Mouse (Mus musculus) brown adipose tissue, adult 24 weeks (tissue): ENCODE results near the gene Pnpla5. TPM values are rescaled to one million over a fixed set of nuclear protein-coding genes. Genes with fewer than 3 reads are reported as not detected.
"Not testable (repeated sequence)": the region's sequence is repeated elsewhere in the genome, so short reads cannot be mapped to it uniquely, and the experiment has no call there.

Experiments
- H3K27ac ChIP-seq: fragments of 200-500 bp; replicated peaks from 2 replicates; pipeline ENCODE4 v1.5.1; 2012; ENCODE audit warnings: low read depth, mild to moderate bottlenecking, low read length
- H3K4me1 ChIP-seq: fragments of 200-500 bp; 2 replicates; pipeline ENCODE4 v1.6.1; 2012; ENCODE audit warnings: low read length, mixed read lengths; ENCODE audit not compliant: control insufficient read depth, insufficient read depth, insufficient read length
- H3K4me3 ChIP-seq: fragments of 200-500 bp; 2 replicates; pipeline ENCODE4 v1.5.1; 2012; ENCODE audit warnings: low read depth, mild to moderate bottlenecking, low read length, moderate library complexity; ENCODE audit not compliant: insufficient read depth
- polyA plus RNA-seq: library from polyadenylated mRNA; stranded (reverse); fragments of >200 nt; gene quantifications from 2 replicates; pipeline ENCODE4 v1.2.4, GENCODE M21; 2012; ENCODE audit not compliant: missing spikeins, insufficient read depth, insufficient read length

Pnpla5 gene
- polyA plus RNA-seq, 1 experiment: not detected

- H3K4me3 ChIP-seq, H3K4me1 ChIP-seq, H3K27ac ChIP-seq: not testable (repeated sequence)
Observed at GRCm38 (mm10) chr15:84097536-84097935, 25.4 kb downstream of the Pnpla5 start.

- Histone ChIP-seq H3K4me3 (no peak overlapping the region), H3K27ac (no peak overlapping the region), H3K4me1 (no peaks in the 10 kb centered on the region)
Observed at GRCm38 (mm10) chr15:84096051-84096450, 26.9 kb downstream of the Pnpla5 start.

GRCm38 (mm10) chr15:84094921-84095320 is 28.1 kb downstream of the Pnpla5 start:
- Histone ChIP-seq H3K4me3 (no peak overlapping the region), H3K4me1 (no peaks in the 10 kb centered on the region), H3K27ac (no peak overlapping the region)

- Histone ChIP-seq H3K27ac (no peak overlapping the region), H3K4me1 (no peaks in the 10 kb centered on the region), H3K4me3 (no peak overlapping the region)
Observed at GRCm38 (mm10) chr15:84086775-84087174, 36.2 kb downstream of the Pnpla5 start.

DNA sequence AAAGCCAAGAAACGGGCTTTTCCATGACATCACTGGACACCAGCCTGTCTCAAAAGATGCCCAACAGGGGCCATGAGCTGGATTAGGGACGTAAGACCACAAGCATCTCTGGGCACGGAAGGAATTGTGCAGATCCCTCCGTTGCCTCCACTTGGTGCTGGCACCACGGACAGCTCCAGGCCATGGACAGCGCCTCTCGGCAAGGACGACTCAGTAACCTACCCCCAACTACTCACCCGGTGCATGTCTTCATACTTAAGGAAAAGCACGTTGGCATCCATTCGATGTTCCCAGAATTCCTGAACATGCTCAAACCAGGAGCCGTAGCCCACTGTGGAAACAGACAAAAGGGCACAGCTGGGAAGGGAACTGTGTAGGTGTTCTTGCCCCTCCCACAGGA is 36.6 kb downstream of the Pnpla5 start:
- H3K27ac ChIP-seq: no peak overlapping the region
- H3K4me1 ChIP-seq: no peaks in the 10 kb centered on the region
- H3K4me3 ChIP-seq: no peak overlapping the region

GRCm38 (mm10) chr15:84080069-84080468 is 42.9 kb downstream of the Pnpla5 start:
- Histone ChIP-seq H3K4me1 (no peaks in the 10 kb centered on the region), H3K27ac (no peak overlapping the region), H3K4me3 (no peak overlapping the region)

DNA sequence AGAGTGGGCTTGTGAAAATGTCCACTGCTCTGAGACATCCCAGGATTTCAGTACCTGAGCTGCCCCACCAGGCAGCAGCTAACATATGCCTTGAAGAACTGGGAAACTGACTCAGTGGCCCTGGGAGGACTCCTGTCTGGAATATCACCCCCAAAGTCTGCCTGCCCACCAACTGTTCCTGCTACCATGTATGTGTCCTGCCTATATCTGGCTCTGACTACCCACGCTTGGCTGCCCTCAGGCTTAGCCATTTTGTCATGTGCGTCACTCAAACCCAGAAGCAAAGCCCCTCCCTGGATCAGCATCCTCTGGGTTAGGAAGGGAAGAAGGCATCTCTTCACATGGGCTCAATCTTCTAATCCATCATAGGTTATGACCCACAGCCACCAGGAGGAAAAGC is 43.5 kb downstream of the Pnpla5 start:
- H3K27ac ChIP-seq: no peak overlapping the region

DNA sequence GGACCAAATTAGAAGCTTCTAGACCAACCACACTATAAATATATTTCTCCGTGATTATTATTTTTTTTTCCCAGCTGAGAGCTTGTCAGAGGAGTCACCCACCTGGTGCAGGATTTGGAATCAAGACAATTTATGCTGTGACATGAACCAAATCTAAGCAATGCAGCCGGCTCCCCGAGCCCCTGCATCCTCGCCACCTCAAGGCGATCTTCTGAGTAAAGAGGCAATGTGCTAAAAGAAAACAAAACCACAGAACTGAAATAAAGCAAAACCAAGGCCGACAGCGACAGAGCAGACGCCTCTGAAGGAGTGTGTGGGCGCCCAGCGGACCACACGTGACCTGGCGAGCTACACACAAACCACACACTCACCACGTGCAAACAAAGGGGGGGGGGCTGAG is 44.3 kb downstream of the Pnpla5 start:
- Histone ChIP-seq H3K27ac (no peak overlapping the region), H3K4me1 (no peaks in the 10 kb centered on the region), H3K4me3 (no peak overlapping the region)

More for the DNA sequence above, 43.5 kb downstream of the Pnpla5 start:
- Histone ChIP-seq H3K4me3 (no peak overlapping the region), H3K4me1 (no peaks in the 10 kb centered on the region)

DNA sequence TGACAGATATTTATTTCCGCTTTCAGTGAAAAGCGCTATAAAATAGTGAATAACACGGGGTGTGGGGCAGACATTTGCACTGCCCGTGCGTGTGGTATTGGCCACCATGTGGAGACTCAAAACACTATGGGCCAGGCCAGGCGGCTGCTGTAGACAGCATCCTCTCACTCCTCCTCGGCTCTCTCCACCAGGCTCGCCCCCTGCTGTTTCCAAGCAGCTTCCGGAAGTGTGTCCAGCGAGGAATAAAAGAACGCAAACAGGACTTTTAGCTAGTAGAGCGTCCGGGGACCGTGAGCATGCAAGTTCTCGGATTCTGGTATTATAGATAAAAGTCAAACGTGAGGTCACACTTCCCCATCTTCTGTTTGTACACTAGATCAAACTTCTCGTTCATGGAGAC is 45.8 kb downstream of the Pnpla5 start:
- H3K4me1 ChIP-seq: no peaks in the 10 kb centered on the region
- H3K27ac ChIP-seq: no peak overlapping the region
- no peak overlapping the region for H3K4me3 ChIP-seq

GRCm38 (mm10) chr15:84074705-84075185 is 48.2 kb downstream of the Pnpla5 start:
- H3K27ac ChIP-seq: no peak overlapping the region
- no peaks in the 10 kb centered on the region for H3K4me1 ChIP-seq
- no peak overlapping the region for H3K4me3 ChIP-seq

- Histone ChIP-seq H3K4me3 (no peak overlapping the region), H3K27ac (no peak overlapping the region), H3K4me1 (no peaks in the 10 kb centered on the region)
Observed at GRCm38 (mm10) chr15:84073911-84074704, 48.9 kb downstream of the Pnpla5 start.

GRCm38 (mm10) chr15:84073058-84073457 is 49.9 kb downstream of the Pnpla5 start:
- Histone ChIP-seq H3K27ac (no peak overlapping the region), H3K4me3 (no peak overlapping the region), H3K4me1 (no peaks in the 10 kb centered on the region)

GRCm38 (mm10) chr15:84072226-84072625 is 50.7 kb downstream of the Pnpla5 start:
- Histone ChIP-seq H3K4me3 (no peak overlapping the region), H3K27ac (no peak overlapping the region), H3K4me1 (no peaks in the 10 kb centered on the region)

GRCm38 (mm10) chr15:84070116-84070676 is 52.8 kb downstream of the Pnpla5 start:
- Histone ChIP-seq H3K4me1 (no peaks in the 10 kb centered on the region), H3K4me3 (no peak overlapping the region), H3K27ac (no peak overlapping the region)

- Histone ChIP-seq H3K4me1 (no peaks in the 10 kb centered on the region), H3K27ac (no peak overlapping the region), H3K4me3 (no peak overlapping the region)
Observed at GRCm38 (mm10) chr15:84069455-84070050, 53.4 kb downstream of the Pnpla5 start.

DNA sequence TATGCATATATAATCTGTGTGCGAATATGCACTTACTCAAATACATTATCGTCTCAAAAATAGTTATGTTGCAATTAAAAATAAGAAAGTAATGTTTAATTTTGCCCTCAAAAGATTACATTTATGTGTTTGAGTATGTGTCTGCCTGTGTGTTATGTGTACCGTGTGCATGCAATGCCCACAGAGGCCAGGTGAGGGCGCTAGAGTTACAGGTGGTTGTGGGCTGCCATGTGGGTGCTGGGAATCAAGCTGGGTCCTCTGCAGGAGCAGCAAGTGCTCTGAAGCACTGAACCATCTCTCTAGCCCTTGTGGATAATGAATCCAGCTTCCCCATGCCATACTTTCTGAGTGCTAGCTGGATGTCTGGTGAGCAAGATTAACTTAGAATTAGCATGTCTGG is 57.3 kb downstream of the Pnpla5 start:
- no peak overlapping the region for H3K4me3 ChIP-seq
- H3K4me1 ChIP-seq: no peaks in the 10 kb centered on the region
- H3K27ac ChIP-seq: no peak overlapping the region
